8 mouse cellular contexts compared by ENCODE assay signal in the genomic region with DNA sequence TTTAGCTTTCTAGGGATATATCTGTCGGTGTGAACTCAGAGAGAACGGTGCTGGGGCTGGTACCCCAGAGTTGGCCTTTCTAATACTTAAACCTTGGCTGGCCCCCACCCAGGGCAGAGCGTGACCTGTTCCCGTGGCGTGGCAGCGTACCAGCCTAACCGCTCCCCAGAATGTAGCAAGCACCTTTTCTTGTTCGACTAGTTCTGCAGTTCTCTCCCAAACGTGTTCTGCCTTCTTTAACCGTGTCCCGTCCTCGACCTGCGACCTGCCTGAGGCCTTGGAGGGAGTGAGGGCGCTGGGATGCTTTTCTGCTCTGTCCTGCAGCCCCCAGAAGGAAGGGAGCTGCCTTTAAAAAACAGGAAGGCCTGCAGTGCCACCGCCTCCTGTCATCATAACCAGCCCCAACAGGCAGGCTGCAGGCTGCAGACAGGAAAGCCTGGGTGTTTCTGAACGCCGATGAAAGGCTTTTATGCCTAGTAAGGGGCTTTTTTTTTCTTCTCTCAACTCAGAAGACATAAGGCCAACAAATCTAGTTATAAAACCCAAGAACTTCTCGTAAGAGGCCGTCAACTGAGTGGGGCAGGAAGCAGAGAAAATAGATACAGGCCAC. TPM values are rescaled to one million over a fixed set of nuclear protein-coding genes. Genes with fewer than 3 reads are reported as not detected.
A peak's percentile ranks its signal among the peaks of the same experiment; 100 is the strongest.
DNase-seq lines count a peak whose midpoint lies in the region; ATAC-seq lines count a peak whose summit lies in the region.

No protein-coding gene starts in this region.

- H3K36me3 ChIP-seq in intestine, embryonic 16.5 days (ENCODE audit: control insufficient read depth, insufficient read depth, low read length), result 0 out of 2 replicates have a peak, but pooled peaks cover 5% of the 10 kb centered on the region
- H3K36me3 ChIP-seq in intestine, embryonic 15.5 days, result no peaks in the 10 kb centered on the region; the same call in 1 of the 2 replicates
- H3K36me3 ChIP-seq in embryonic facial prominence, embryonic 10.5 days (replicated peaks), result peaks cover 22% of the 10 kb centered on the region
- no peaks in the 10 kb centered on the region for H3K36me3 ChIP-seq in midbrain, embryonic 15.5 days (replicated peaks)
- no peaks in the 10 kb centered on the region for H3K36me3 ChIP-seq in forebrain, embryonic 15.5 days

- peaks cover 7% of the 10 kb centered on the region for H3K4me1 ChIP-seq in intestine, embryonic 16.5 days (ENCODE audit: control insufficient read depth, insufficient read depth, low read length)
- H3K4me1 ChIP-seq in intestine, embryonic 15.5 days (replicated peaks), result peaks cover 7% of the 10 kb centered on the region; the same call in 1 of the 2 replicates
- H3K4me1 ChIP-seq in embryonic facial prominence, embryonic 10.5 days, result peaks cover 59% of the 10 kb centered on the region
- H3K4me1 ChIP-seq in midbrain, embryonic 15.5 days, result no peaks in the 10 kb centered on the region
- 0 out of 2 replicates have a peak, but pooled peaks cover 7% of the 10 kb centered on the region for H3K4me1 ChIP-seq in forebrain, embryonic 15.5 days

- H3K4me2 ChIP-seq in intestine, embryonic 16.5 days (ENCODE audit: low read depth, low read length), result no peak overlapping the region
- H3K4me2 ChIP-seq in intestine, embryonic 15.5 days (replicated peaks), result no peak overlapping the region
- H3K4me2 ChIP-seq in midbrain, embryonic 15.5 days, result no peak overlapping the region
- H3K4me2 ChIP-seq in forebrain, embryonic 15.5 days (replicated peaks), result no peak overlapping the region

- no peak for DNase-seq in embryonic facial prominence, embryonic 10.5 days (ENCODE audit: low spot score)
- DNase-seq in lung, postnatal 14 days, result peak; percentile 24
- no peak for DNase-seq in right cerebral cortex, postnatal 4 days

- no peak for ATAC-seq in intestine, embryonic 16.5 days
- ATAC-seq in intestine, embryonic 15.5 days, result no peak
- ATAC-seq in CD4-positive, CD25-positive, alpha-beta regulatory T cell, adult 4 months, result peak; percentile 83
- ATAC-seq in midbrain, embryonic 15.5 days (replicated peaks), result no peak
- ATAC-seq in forebrain, embryonic 15.5 days (replicated peaks), result no peak

- H3K27me3 ChIP-seq in intestine, embryonic 16.5 days (replicated peaks; ENCODE audit: control insufficient read depth, insufficient read depth, low read length), result no peaks in the 10 kb centered on the region
- no peaks in the 10 kb centered on the region for H3K27me3 ChIP-seq in intestine, embryonic 15.5 days (replicated peaks)
- no peaks in the 10 kb centered on the region for H3K27me3 ChIP-seq in embryonic facial prominence, embryonic 10.5 days (replicated peaks; ENCODE audit: low read depth, poor library complexity, severe bottlenecking)
- H3K27me3 ChIP-seq in midbrain, embryonic 15.5 days (replicated peaks), result no peaks in the 10 kb centered on the region
- no peaks in the 10 kb centered on the region for H3K27me3 ChIP-seq in forebrain, embryonic 15.5 days

- 64% methylated on average over 19 of the region's 19 CpGs for WGBS in intestine, embryonic 16.5 days
- 56% methylated on average over 19 of the region's 19 CpGs for WGBS in intestine, embryonic 15.5 days
- 66% methylated on average over 19 of the region's 19 CpGs for WGBS in embryonic facial prominence, embryonic 10.5 days
- WGBS in midbrain, embryonic 15.5 days, result 81% methylated on average over 19 of the region's 19 CpGs
- 85% methylated on average over 19 of the region's 19 CpGs for WGBS in forebrain, embryonic 15.5 days

- no peak overlapping the region for H3K9ac ChIP-seq in intestine, embryonic 16.5 days (ENCODE audit: low read depth, low read length)
- no peak overlapping the region for H3K9ac ChIP-seq in intestine, embryonic 15.5 days
- H3K9ac ChIP-seq in midbrain, embryonic 15.5 days, result no peak overlapping the region
- no peak overlapping the region for H3K9ac ChIP-seq in forebrain, embryonic 15.5 days (replicated peaks)

- H3K4me3 ChIP-seq in intestine, embryonic 16.5 days (ENCODE audit: low read length), result no peak overlapping the region
- no peak overlapping the region for H3K4me3 ChIP-seq in intestine, embryonic 15.5 days (replicated peaks)
- H3K4me3 ChIP-seq in embryonic facial prominence, embryonic 10.5 days, result no peak overlapping the region
- H3K4me3 ChIP-seq in midbrain, embryonic 15.5 days, result no peak overlapping the region
- no peak overlapping the region for H3K4me3 ChIP-seq in forebrain, embryonic 15.5 days

- H3K9me3 ChIP-seq in intestine, embryonic 16.5 days (ENCODE audit: control insufficient read depth, low read length), result no peaks in the 10 kb centered on the region
- no peaks in the 10 kb centered on the region for H3K9me3 ChIP-seq in intestine, embryonic 15.5 days
- no peaks in the 10 kb centered on the region for H3K9me3 ChIP-seq in embryonic facial prominence, embryonic 10.5 days
- no peaks in the 10 kb centered on the region for H3K9me3 ChIP-seq in midbrain, embryonic 15.5 days
- no peaks in the 10 kb centered on the region for H3K9me3 ChIP-seq in forebrain, embryonic 15.5 days

- H3K27ac ChIP-seq in intestine, embryonic 16.5 days (ENCODE audit: low read length), result 0 out of 2 replicates have a peak overlapping the region, but pooled peaks have one; percentile 36
- no peak overlapping the region for H3K27ac ChIP-seq in intestine, embryonic 15.5 days
- H3K27ac ChIP-seq in embryonic facial prominence, embryonic 10.5 days (replicated peaks), result peak overlapping the region; percentile 57
- no peak overlapping the region for H3K27ac ChIP-seq in midbrain, embryonic 15.5 days
- no peak overlapping the region for H3K27ac ChIP-seq in forebrain, embryonic 15.5 days (replicated peaks)

RNA-seq across cellular contexts. Expression of a gene that starts 10.0 kb away (rescaled TPM):
- polyA plus RNA-seq in intestine, embryonic 16.5 days (2015; fragmentation: Nextera tagmentation; extraction: Ambion mirVana), result 100 and 103 TPM in 2 replicates
- 99.7 and 103 TPM in 2 replicates for polyA plus RNA-seq in intestine, embryonic 15.5 days (2015; fragmentation: Nextera tagmentation; extraction: Ambion mirVana)
- polyA plus RNA-seq in CD4-positive, CD25-positive, alpha-beta regulatory T cell, adult 4 months (2017; shearing (Covaris generic)), result 100 to 1,000 TPM; 217 to 251 TPM
- 75.1 and 79.0 TPM in 2 replicates for polyA plus RNA-seq in embryonic facial prominence, embryonic 10.5 days (2016; fragmentation: Nextera tagmentation; extraction: Ambion mirVana)
- 34.5 and 39.1 TPM in 2 replicates for polyA plus RNA-seq in midbrain, embryonic 15.5 days (2015; fragmentation: Nextera tagmentation; extraction: Ambion mirVana)
- polyA plus RNA-seq in forebrain, embryonic 15.5 days (2015; fragmentation: Nextera tagmentation; extraction: Ambion mirVana), result 36.9 and 39.6 TPM in 2 replicates

RNA-seq across cellular contexts. Expression of a gene that starts 22.6 kb away (rescaled TPM):
- polyA plus RNA-seq in intestine, embryonic 16.5 days (2015; fragmentation: Nextera tagmentation; extraction: Ambion mirVana), result 0.73 and 0.93 TPM in 2 replicates
- 0.92 and 1.0 TPM in 2 replicates for polyA plus RNA-seq in intestine, embryonic 15.5 days (2015; fragmentation: Nextera tagmentation; extraction: Ambion mirVana)
- 1 to 10 TPM in 1 of 2 experiments, under 1 TPM in 1; 0.13 to 1.4 TPM for polyA plus RNA-seq in CD4-positive, CD25-positive, alpha-beta regulatory T cell, adult 4 months (2017; shearing (Covaris generic))
- 0.75 and 0.91 TPM in 2 replicates for polyA plus RNA-seq in embryonic facial prominence, embryonic 10.5 days (2016; fragmentation: Nextera tagmentation; extraction: Ambion mirVana)
- polyA plus RNA-seq in midbrain, embryonic 15.5 days (2015; fragmentation: Nextera tagmentation; extraction: Ambion mirVana), result 0.69 and 0.92 TPM in 2 replicates
- 0.56 and 0.88 TPM in 2 replicates for polyA plus RNA-seq in forebrain, embryonic 15.5 days (2015; fragmentation: Nextera tagmentation; extraction: Ambion mirVana)

RNA-seq across cellular contexts. Expression of a gene that starts 26.8 kb away (rescaled TPM):
- polyA plus RNA-seq in intestine, embryonic 16.5 days (2015; fragmentation: Nextera tagmentation; extraction: Ambion mirVana), result 5.8 and 8.2 TPM in 2 replicates
- polyA plus RNA-seq in intestine, embryonic 15.5 days (2015; fragmentation: Nextera tagmentation; extraction: Ambion mirVana), result 9.2 and 10.5 TPM in 2 replicates
- polyA plus RNA-seq in CD4-positive, CD25-positive, alpha-beta regulatory T cell, adult 4 months (2017; shearing (Covaris generic)), result 10 to 100 TPM in 1 of 2 experiments, 1 to 10 TPM in 1; 3.7 to 14.3 TPM
- polyA plus RNA-seq in embryonic facial prominence, embryonic 10.5 days (2016; fragmentation: Nextera tagmentation; extraction: Ambion mirVana), result 20.7 and 22.0 TPM in 2 replicates
- 15.6 and 15.9 TPM in 2 replicates for polyA plus RNA-seq in midbrain, embryonic 15.5 days (2015; fragmentation: Nextera tagmentation; extraction: Ambion mirVana)
- 14.8 and 16.7 TPM in 2 replicates for polyA plus RNA-seq in forebrain, embryonic 15.5 days (2015; fragmentation: Nextera tagmentation; extraction: Ambion mirVana)

Comparison
In these comparisons a context has a peak if more than half of its experiments do, and no peak if none do; other contexts are left out.
1. H3K27ac ChIP-seq: peak in intestine, embryonic 16.5 days (single experiment) and embryonic facial prominence, embryonic 10.5 days (single experiment); none in intestine, embryonic 15.5 days (single experiment), midbrain, embryonic 15.5 days (single experiment) and forebrain, embryonic 15.5 days (single experiment).